Mouse (Mus musculus): ENCODE data around the gene Dynlt1f.
"Not testable (repeated sequence)": the region's sequence is repeated elsewhere in the genome, so short reads cannot be mapped to it uniquely, and the experiment has no call there.

- TF ChIP-seq CTCF (IDR thresholded peaks at IDR 0.05; ENCODE audit: low read depth); EP300 (optimal IDR thresholded peaks at IDR 0.05): not testable (repeated sequence)
These were observed 57.3 kb downstream of the Dynlt1f start for GRCm38 (mm10) chr17:6598356-6598755.

All from stomach, postnatal 0 days (tissue).